Mouse (Mus musculus) cerebellum, postnatal 25 days (tissue): ENCODE measurements around the gene Kcnmb1.

Experiments
- DNase-seq, 2 experiments: peaks; one replicate each; pipeline ENCODE4 v3.0.0; 2021; ENCODE audit warnings: mixed read lengths in 2 of 2

The Kcnmb1 gene

DNA sequence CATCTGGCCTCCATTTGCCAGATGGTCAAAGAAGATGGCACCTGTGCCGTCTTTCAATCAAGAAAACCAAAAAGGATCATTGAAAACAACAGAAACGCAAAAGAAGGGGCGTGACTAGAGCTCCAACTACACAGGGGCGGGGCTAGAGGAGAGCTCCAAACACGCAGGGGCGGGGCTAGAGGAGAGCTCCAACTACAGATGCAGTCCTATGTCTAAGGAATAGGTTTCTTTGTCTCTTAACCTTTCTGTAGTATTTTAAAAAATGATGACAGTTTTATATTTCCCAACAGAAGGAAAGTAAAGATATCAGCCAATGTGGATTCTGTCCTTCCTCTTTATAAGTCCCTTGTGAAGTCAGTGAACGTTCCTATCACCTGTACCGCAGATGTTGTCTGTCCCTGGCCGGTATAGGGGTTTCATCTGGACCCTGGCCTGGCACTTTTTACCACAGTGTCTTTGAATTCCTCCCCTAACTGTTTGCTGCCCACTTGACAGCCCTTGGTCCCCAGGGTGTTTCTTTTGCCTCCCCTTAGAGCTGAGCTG is 18.0 kb upstream of the Kcnmb1 start:
- no peak for DNase-seq

- DNase-seq = no peak
These were observed 16.3 kb upstream of the Kcnmb1 start for GRCm38 (mm10) chr11:33946501-33946900.

- no peak for DNase-seq
These were observed 11.7 kb upstream of the Kcnmb1 start for GRCm38 (mm10) chr11:33951155-33951554.

DNA sequence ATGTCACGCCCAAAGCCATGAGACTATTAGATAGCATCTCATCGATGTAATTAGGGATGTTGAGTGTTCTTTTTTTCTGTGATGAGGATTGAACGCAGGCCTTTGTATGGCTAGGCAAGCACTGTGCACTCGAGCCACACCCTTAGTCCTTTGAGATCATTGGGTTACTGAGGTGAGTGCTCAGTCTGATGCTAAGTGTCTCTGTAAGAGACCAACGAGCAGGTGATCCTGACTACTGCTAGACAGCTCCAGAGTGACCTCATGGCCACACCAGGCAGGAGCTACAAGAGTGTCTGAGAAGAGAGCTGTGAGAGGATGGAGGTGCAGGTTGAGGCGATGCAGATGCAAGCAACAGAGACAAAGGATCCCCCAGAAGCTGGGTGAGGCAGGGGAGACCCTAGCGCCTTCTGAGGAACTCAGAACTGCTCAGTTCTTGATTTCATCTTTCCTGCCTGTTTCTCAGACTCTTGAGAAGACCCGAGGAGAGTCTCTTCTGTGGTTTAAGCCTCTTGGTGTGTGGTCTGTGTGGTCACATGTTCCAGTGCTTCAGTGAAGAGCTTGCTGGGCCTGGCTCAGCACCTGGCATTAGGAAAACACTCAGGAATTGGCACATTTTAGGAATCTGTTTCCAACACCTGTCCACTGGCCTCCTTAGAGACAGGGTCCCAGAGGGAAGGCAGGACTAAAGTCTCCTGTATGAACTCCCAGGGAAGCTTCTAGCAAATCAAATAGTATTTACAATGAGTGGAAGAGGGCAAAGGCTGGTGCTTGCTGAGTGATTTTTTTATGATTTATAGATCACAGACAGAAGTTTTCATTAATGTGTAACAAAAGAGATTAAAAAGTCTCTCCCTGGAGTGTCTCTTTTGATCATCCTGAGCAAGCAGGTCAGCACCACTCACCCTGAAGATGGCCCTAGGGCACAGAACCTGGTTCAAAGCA is 10.9 kb upstream of the Kcnmb1 start:
- DNase-seq = no peak

DNA sequence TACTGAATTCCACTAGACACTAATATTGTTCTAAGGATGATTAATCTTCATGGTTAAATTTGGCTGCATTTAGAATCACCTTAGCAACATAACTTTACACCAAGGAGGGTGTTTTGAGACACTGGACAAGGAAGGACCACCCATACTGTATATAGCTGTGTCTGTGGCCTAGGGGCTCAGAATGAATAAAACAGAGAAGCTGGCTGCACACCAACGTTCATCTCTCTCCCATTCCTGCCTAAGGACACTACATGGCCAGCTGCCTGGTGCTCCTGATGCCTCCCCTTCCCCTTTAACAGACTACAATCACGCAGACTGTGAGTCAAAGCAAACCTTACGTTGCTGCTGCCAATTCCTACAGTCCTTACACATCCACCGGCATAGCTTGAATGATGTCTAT is 6.8 kb upstream of the Kcnmb1 start:
- no peak for DNase-seq

GRCm38 (mm10) chr11:33956623-33957022 is 6.2 kb upstream of the Kcnmb1 start:
- no peak for DNase-seq

GRCm38 (mm10) chr11:33957595-33957994 is 5.2 kb upstream of the Kcnmb1 start:
- no peak for DNase-seq

DNA sequence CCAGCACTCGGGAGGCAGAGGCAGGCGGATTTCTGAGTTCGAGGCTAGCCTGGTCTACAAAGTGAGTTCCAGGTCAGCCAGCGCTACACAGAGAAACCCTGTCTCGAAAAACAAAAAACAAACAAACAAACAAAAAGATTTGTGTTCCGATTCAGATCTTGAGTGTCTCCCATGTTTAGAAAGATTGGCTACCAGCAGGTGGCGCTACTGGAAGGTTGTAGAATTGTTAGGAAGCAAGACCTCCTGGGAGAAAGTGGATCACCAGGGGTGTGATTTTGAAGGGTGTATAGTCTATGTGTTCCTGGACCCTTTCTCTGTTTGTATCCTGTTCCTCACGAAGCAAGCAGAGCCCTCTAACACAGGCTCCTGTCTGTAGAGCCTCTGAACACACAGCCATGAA is 4.1 kb upstream of the Kcnmb1 start:
- peak in 1 of 2 experiments; percentile 40 for DNase-seq

DNA sequence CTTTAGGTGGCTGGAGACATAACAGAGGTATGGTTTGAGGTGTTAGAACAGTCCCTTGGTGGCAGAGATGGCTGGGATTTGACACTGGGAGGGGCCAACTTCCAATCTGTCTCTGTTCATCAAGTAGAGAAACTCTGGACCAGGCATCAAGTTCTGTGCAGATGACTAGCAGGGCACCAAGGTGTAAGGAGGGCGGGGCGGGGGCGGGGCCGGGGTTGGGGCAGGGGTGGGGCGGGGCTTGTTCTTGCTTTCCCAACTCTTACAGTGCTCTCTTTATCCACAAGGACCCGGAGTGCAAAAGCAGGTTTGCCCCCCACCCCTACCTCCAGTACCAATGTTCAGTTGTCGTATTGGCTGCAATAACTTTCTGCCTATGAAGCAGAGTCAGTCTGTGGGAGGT is 635 bp upstream of the Kcnmb1 start:
- no peak for DNase-seq

DNA sequence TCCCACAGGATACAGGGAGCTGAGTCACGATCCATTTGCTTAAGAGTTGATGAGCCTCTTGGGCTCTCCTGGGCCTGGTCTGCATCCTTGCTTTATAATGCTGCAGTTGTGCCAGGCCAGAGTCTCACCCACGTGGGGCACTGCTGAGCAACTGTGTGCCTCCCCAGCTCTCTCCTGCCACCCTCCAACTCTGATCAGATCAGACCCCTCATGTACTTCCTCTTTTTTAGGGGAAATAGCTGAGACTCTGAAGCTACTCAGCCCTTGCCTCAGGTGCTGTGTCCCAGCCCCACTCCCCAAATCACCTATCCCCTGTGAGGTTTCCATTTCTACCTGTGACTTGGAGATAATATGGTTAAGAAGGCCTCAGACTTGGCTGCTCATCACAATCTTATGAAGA is 2.6 kb downstream of the Kcnmb1 start:
- no peak for DNase-seq

GRCm38 (mm10) chr11:33967708-33968107 is 4.9 kb downstream of the Kcnmb1 start:
- no peak for DNase-seq

DNA sequence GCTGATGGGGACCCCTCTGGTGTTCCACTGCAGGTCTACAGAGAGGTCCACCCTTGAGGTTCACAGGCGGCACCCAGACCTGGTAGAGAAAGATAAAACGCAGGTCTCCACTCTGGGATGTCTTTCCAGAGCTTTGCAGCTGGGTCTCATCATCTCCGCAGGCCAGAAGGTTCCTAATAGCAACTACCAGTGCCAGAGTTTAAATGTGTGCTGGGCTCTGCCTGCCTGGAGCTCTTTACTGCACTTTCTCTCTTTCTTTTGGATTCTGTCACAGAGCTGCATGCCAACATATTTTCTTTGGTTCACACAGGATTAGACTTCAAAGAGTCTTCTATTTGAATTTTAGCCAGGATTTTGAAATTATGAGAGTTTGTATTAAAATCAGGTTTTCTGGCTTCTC is 6.4 kb downstream of the Kcnmb1 start:
- no peak for DNase-seq

DNA sequence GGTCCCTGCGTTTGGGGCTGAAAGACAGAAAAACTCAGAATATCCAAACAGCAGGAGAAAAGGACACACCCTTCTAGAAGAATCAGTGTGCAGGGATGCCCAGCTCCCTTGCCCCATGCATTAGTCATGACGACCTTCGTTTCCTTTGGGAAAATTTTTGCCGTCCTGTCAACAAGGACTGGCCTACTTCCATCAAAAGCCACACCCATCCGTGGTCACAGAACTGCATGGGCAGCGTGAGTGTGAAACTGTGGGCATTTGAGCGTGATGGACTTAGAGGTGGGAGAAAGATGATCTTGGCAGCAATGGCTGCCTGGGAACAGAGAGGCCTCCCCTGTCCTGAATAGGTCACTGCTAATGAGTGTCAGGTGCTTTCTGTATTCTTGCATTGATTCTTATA is 9.3 kb downstream of the Kcnmb1 start:
- no peak for DNase-seq

DNA sequence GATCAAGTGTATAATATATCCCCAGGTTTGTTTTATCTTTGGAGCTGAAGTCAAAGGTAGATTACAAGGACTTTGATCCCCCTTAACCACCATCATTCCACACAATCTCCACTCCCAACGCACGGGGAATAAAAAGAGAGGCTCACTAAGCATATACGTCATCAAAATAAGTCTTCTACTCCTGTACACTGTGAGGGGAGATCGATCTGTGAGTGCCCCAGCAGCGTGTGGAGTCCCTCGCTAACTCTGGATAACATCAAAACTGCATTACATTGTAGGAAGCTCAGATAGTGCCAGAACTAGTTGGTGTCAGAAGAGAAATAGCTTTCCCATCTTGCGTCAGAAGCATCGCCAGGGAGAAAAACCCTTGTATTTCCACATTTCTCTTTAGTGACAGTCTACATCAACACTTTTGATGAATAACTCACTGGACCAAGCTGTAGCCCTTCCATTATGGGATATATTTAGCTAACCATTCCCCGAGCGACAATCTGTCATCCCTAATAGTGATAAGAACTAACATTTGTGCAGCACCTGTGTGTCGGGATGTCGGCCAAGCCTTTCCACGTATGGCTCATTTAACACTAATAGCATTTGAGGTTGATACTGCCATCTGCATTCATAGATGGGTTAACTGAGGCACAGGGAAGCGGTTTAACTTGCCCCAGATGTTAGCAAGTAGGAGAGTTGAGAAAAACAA is 11.7 kb downstream of the Kcnmb1 start:
- DNase-seq = peak; percentile 27 to 62

- DNase-seq = no peak
These were observed 12.3 kb downstream of the Kcnmb1 start for GRCm38 (mm10) chr11:33975121-33975520.

GRCm38 (mm10) chr11:33980146-33980545 is 17.3 kb downstream of the Kcnmb1 start:
- DNase-seq = no peak

DNA sequence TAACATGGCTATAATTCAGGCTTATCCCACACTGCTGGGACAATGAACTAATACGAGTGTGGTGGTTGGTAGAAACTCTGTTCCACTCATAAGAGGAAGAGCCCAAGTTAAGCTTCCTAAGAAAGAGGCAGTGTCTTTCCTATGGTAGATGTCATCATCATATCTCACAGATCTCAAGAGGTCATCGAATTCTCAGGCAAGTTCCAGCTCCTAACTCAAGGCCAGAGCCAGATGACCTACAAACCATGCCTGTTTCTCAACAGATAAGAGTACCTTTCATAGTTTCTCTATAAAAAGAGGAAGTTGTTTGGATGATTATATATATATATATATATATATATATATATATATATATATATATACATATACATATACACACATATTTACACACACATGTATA is 23.7 kb downstream of the Kcnmb1 start:
- DNase-seq = no peak

GRCm38 (mm10) chr11:33990002-33990401 is 27.2 kb downstream of the Kcnmb1 start:
- no peak for DNase-seq

GRCm38 (mm10) chr11:33992938-33993337 is 30.1 kb downstream of the Kcnmb1 start, which contains the start of gene Kcnip1:
Gene Kcnip1, minus strand, starts transcription at chr11:33993152.
- peak; percentile 63 to 71 for DNase-seq

GRCm38 (mm10) chr11:33993496-33993895 is 30.7 kb downstream of the Kcnmb1 start:
- no peak for DNase-seq

- no peak for DNase-seq
These were observed 35.4 kb downstream of the Kcnmb1 start for GRCm38 (mm10) chr11:33998244-33998643.

GRCm38 (mm10) chr11:34000416-34000815 is 37.6 kb downstream of the Kcnmb1 start:
- no peak for DNase-seq

DNA sequence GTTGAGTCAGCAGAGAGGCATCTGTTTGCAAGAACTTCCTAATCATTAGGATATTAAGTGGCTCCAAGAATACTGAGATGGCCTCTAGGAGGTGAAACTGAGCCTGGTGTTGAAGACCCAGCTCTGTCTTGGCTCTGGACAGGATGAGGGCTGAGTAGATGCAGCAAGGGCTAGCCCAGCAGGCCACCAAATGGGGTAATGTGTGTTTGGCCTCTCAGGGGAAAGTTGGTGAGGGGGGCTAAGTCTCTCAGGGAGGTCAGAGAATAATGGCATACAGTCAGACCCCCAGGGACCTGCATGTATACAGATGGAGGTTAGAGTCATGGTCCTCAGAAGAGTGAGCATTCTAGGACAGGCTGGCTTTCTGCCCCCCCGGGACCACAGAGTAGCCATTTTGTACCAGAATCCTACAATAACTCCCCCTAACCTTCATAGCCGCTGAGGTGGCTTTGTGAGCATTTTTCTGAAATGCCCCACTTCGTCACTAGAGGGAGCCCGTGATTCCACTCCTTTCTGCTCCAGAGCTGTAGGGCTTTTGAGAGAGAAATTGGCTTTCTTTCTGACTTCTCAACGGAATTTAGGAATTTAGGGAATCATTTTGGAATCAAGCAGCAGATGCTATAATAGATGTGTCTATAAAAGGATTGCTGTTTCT is 39.3 kb downstream of the Kcnmb1 start:
- peak; percentile 55 to 67 for DNase-seq
